Mouse (Mus musculus) MEL (cell line): Measurements from ENCODE around the gene Gm2431.

ENCODE experiments used
- CTCF ChIP-seq, 3 experiments: IDR thresholded peaks in 2 of 3; conservative IDR thresholded peaks in 1 of 3; 2 replicates each; pipeline ENCODE4 v1.5.1; 2011 to 2012; ENCODE audit warnings: low read length in 3 of 3, low read depth in 2 of 3, mild to moderate bottlenecking in 2 of 3, improper control_type of control experiment in 1 of 3, inconsistent platforms in 1 of 3, mixed read lengths in 1 of 3, moderate library complexity in 1 of 3; ENCODE audit not compliant: control insufficient read depth in 1 of 3, insufficient read depth in 1 of 3, poor library complexity in 1 of 3, severe bottlenecking in 1 of 3
- GATA1 ChIP-seq: IDR thresholded peaks from 2 replicates; pipeline ENCODE4 v1.6.1; 2011; ENCODE audit warnings: low read depth, low read length, improper control_type of control experiment
- POLR2A ChIP-seq, 2 experiments: IDR thresholded peaks; 2 replicates each; pipeline ENCODE4 v1.6.1; 2011 to 2012; ENCODE audit warnings: low read length in 2 of 2, mild to moderate bottlenecking in 2 of 2, control low read depth in 1 of 2, improper control_type of control experiment in 1 of 2, low read depth in 1 of 2, moderate library complexity in 1 of 2; ENCODE audit not compliant: control insufficient read depth in 1 of 2, insufficient read depth in 1 of 2, poor library complexity in 1 of 2

- TF ChIP-seq GATA1 (no peak), POLR2A (IDR thresholded peaks at IDR 0.05; ENCODE audit: control insufficient read depth in 1 of 2, insufficient read depth in 1 of 2, low read depth in 1 of 2, low read length in 2 of 2, poor library complexity in 1 of 2) (no peak), CTCF (IDR thresholded peaks at IDR 0.05 in 2 of 3, conservative IDR thresholded peaks at IDR 0.05 in 1 of 3; ENCODE audit: control insufficient read depth in 1 of 3, insufficient read depth in 1 of 3, low read depth in 2 of 3, low read length in 3 of 3, poor library complexity in 1 of 3, severe bottlenecking in 1 of 3) (no peak)
These were observed 46.6 kb downstream of the Gm2431 start, which contains the start of gene Gm7579 for GRCm38 (mm10) chr7:142211559-142211958.
